Mouse (Mus musculus): ENCODE measurements around the gene Nudt11.
A peak's percentile ranks its signal among the peaks of the same experiment; 100 is the strongest.
"Not testable (repeated sequence)": the region's sequence is repeated elsewhere in the genome, so short reads cannot be mapped to it uniquely, and the experiment has no call there.

Gene Nudt11

GRCm38 (mm10) chrX:6047066-6047935, at the start of gene Nudt11:
Nudt11 (plus strand) TSS chrX:6047453.
- DNase-seq, result not testable (repeated sequence)

- not testable (repeated sequence) for DNase-seq
Measured at GRCm38 (mm10) chrX:6047936-6048614, 822 bp downstream of the Nudt11 start.

- DNase-seq, result no peak
Measured at GRCm38 (mm10) chrX:6061563-6061962, 14.3 kb downstream of the Nudt11 start.

- DNase-seq, result no peak
Measured at GRCm38 (mm10) chrX:6082954-6083680, 35.9 kb downstream of the Nudt11 start, which contains the start of gene AU022751. AU022751 (minus strand) TSS chrX:6083419.

GRCm38 (mm10) chrX:6091547-6091946, 44.3 kb downstream of the Nudt11 start:
- no peak for DNase-seq

- peak; percentile 46 for DNase-seq
Measured at GRCm38 (mm10) chrX:6091996-6092757, 44.9 kb downstream of the Nudt11 start.
